Mouse (Mus musculus): ENCODE measurements at regions not wholly inside any gene's neighbourhood (a gene's known extent, or its start where the extent isn't known, plus 50 kb on each side); places are given as distances from the start of the nearest gene placed in this dataset.
A peak's percentile ranks its signal among the peaks of the same experiment; 100 is the strongest.
"Not testable (repeated sequence)": the region's sequence is repeated elsewhere in the genome, so short reads cannot be mapped to it uniquely, and the experiment has no call there.

DNA sequence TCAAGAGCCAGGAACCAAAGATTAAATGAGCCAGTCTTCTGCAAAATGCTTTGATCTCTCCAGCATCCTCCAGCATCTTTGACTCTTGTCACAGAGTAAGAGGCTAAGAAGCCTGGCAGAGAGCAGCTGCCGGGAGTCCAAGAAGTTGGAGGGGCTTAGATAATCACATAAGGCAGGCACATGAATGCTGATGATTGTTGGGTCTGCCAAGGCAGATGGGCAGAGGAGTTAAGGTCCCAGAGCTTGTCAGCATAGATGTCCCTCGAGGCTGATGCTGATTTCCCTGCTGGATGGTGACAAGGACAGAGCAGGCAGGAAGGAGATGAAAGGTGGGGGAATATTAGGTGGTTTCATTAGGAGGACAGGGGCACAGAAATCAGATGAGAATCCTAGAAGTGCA, 183.4 kb downstream of the Diras2 start:
- TF ChIP-seq CTCF (IDR thresholded peaks at IDR 0.05; ENCODE audit: low read depth, low read length) (no peak), POLR2A (IDR thresholded peaks at IDR 0.05; ENCODE audit: borderline replicate concordance, low read depth, low read length) (no peak)
- H3K4me1 ChIP-seq (ENCODE audit: control insufficient read depth, insufficient read depth, low read length): no peaks in the 10 kb centered on the region
- no peak overlapping the region for H3K4me3 ChIP-seq (ENCODE audit: insufficient read depth, low read length)
- H3K27ac ChIP-seq (ENCODE audit: insufficient read depth, low read depth, low read length): no peak overlapping the region

DNA sequence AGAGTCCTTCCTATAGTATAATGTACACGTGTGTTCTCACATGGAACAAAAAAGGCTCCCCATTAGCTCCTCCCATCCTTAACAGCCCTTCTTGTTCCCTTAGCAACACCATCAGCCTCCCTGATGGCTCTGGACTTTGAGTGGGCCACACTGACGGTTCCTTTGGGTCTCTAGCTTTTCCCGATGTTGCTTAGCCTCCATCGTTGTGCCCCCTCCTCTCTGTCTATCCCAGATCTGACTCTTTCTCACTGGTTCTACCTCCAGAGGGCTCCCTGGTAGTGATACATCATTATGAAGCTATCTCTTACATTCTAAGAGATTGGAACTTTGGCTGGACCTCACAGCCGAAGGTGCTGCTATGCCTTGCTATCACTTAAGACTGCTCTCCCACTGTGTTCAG, 181.5 kb downstream of the Diras2 start:
- H3K4me1 ChIP-seq (ENCODE audit: control insufficient read depth, insufficient read depth, low read length): no peaks in the 10 kb centered on the region
- no peak overlapping the region for H3K27ac ChIP-seq (ENCODE audit: insufficient read depth, low read depth, low read length)
- TF ChIP-seq CTCF (IDR thresholded peaks at IDR 0.05; ENCODE audit: low read depth, low read length) (no peak), POLR2A (IDR thresholded peaks at IDR 0.05; ENCODE audit: borderline replicate concordance, low read depth, low read length) (no peak)
- H3K4me3 ChIP-seq (ENCODE audit: insufficient read depth, low read length): no peak overlapping the region

DNA sequence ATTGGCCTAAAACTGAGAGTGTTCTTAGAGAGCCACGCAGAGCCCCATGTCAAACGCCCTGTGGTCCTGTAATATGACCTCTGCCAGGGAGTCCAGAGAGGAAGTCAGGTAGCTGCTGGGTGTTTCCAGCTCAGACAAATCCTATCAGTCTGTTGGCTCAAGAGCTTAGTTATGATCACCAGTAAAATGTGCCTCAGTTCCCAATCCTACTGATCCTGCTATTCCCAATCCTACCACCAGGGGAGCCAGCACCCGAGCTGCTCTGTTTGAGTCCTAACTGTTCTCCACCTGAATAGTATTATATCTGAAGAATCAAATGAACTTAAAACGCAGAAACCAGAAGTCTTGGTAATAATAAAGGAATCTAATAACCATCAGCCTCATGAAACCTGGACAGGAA, 178.5 kb downstream of the Diras2 start:
- Histone ChIP-seq H3K4me3 (ENCODE audit: insufficient read depth, low read length) (no peak overlapping the region), H3K27ac (ENCODE audit: insufficient read depth, low read depth, low read length) (no peak overlapping the region), H3K4me1 (ENCODE audit: control insufficient read depth, insufficient read depth, low read length) (no peaks in the 10 kb centered on the region)
- TF ChIP-seq CTCF (IDR thresholded peaks at IDR 0.05; ENCODE audit: low read depth, low read length) (peak; percentile 64), POLR2A (IDR thresholded peaks at IDR 0.05; ENCODE audit: borderline replicate concordance, low read depth, low read length) (no peak)

DNA sequence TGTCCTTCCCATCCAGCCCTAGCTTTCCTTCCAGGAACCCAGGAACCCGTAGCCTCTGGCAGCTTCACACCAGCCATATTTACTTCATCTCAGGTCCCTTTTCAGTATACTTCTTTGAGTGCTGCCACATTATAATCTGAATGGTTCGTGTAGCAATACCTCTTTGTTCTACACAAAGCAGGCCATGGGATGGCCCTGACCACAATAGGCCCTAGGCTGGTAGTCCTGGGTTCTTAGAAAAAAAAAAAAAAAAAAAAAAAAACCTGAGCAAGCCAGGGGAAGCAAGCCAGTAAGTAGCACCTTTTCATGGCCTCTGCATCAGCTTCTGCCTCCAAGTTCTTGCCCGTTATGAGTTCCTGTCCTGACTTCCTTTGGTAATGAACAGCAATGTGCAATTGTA, 177.6 kb downstream of the Diras2 start:
- Histone ChIP-seq H3K4me1 (ENCODE audit: control insufficient read depth, insufficient read depth, low read length) (no peaks in the 10 kb centered on the region), H3K4me3 (ENCODE audit: insufficient read depth, low read length) (no peak overlapping the region), H3K27ac (ENCODE audit: insufficient read depth, low read depth, low read length) (no peak overlapping the region)
- TF ChIP-seq POLR2A (IDR thresholded peaks at IDR 0.05; ENCODE audit: borderline replicate concordance, low read depth, low read length) (no peak), CTCF (IDR thresholded peaks at IDR 0.05; ENCODE audit: low read depth, low read length) (no peak)

DNA sequence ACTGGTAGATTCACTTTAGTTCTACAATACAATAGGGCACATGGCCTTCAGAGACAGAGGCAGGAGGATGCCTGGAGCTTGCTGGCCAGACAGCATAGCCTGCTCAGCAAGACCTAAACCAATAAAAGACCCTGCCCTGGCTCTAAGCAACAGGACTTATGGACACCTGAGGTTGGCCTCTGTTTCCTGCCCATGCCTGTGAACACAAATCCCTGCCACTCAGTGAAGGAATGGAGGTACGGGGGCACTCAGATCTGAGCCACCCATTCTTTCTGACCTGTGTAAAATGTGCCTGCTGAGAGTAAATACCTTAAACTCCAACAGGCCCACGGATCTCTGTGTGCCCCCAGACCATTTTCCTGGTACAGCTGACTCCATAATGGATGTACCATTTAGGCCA, 177.1 kb downstream of the Diras2 start:
- TF ChIP-seq POLR2A (IDR thresholded peaks at IDR 0.05; ENCODE audit: borderline replicate concordance, low read depth, low read length) (no peak), CTCF (IDR thresholded peaks at IDR 0.05; ENCODE audit: low read depth, low read length) (no peak)
- Histone ChIP-seq H3K4me3 (ENCODE audit: insufficient read depth, low read length) (no peak overlapping the region), H3K4me1 (ENCODE audit: control insufficient read depth, insufficient read depth, low read length) (no peaks in the 10 kb centered on the region), H3K27ac (ENCODE audit: insufficient read depth, low read depth, low read length) (no peak overlapping the region)

DNA sequence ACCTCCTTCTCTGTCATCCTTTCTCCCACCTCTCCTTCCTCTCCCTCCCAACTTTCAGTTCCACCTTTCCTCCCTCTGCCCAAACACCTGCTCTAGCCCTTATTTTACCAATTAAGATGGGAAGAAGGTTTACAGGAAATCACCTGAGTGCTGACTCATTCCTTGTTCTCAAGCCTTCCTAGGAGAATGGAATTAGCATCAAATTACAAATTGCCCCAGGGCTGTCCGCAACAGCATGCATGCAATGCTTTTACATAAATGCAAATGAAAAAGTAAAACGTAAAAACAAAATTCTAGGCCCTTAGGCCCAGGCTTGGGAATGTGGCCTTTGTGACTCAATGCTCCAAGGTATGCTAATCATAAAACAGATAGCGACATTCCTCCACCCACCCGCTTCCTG, 175.2 kb downstream of the Diras2 start:
- H3K27ac ChIP-seq (ENCODE audit: insufficient read depth, low read depth, low read length); H3K4me3 ChIP-seq (ENCODE audit: insufficient read depth, low read length); H3K4me1 ChIP-seq (ENCODE audit: control insufficient read depth, insufficient read depth, low read length): not testable (repeated sequence)

DNA sequence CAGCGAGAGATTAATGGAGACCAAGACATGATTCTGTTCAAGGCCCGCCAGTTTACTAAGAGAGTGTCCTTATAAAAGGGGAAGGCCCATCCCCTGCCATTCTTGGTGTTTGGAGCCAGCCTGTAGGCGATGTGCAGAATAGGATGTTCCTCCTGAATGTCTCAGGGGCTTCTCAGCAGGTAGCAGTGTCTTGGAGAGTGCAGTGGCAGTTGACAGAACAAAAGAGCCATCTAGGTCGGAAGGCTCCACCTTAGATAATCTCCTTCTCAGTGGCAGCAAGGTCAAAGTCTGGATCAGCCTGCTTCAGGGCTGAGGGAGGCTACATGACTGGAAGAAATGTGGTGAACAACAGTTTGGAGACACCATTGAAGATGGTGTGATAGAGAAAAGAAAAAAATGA, 171.7 kb downstream of the Diras2 start:
- not testable (repeated sequence) for H3K4me1 ChIP-seq (ENCODE audit: control insufficient read depth, insufficient read depth, low read length); H3K4me3 ChIP-seq (ENCODE audit: insufficient read depth, low read length); H3K27ac ChIP-seq (ENCODE audit: insufficient read depth, low read depth, low read length)

DNA sequence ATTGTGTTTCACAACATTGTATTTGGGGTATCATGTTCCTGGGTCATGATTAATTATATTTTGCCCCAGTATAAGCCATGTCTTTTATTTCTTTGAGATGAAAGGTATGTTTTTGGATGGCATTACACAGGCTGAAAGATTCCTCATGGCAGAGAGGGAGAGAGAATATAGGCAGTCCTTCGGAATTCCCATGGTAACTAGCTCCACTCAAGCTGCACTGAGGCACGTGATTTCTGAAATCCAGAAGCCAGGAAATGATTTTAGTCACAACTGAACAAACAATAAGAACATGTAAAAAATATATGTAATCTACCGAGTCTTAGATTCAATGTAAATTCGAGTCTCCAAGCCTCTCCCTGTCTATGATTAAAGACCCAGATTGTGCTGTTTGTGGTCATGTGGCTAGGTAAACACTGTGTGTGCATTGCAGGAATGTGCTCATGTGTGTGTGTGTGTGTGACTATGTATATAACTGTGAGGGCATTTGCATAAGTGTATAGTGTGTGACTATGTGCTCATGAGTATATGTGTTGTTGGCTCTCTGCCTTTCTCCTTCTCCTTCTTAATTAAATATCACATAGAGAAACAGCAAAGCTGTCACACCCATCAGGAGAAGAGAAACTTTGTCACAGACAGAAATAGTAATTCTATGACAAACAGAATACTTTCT, 169.8 kb downstream of the Diras2 start:
- Histone ChIP-seq H3K4me1 (ENCODE audit: control insufficient read depth, insufficient read depth, low read length) (no peaks in the 10 kb centered on the region), H3K4me3 (ENCODE audit: insufficient read depth, low read length) (no peak overlapping the region), H3K27ac (ENCODE audit: insufficient read depth, low read depth, low read length) (no peak overlapping the region)
- TF ChIP-seq CTCF (IDR thresholded peaks at IDR 0.05; ENCODE audit: low read depth, low read length): no peak
- TF ChIP-seq POLR2A (IDR thresholded peaks at IDR 0.05; ENCODE audit: borderline replicate concordance, low read depth, low read length): no peak

DNA sequence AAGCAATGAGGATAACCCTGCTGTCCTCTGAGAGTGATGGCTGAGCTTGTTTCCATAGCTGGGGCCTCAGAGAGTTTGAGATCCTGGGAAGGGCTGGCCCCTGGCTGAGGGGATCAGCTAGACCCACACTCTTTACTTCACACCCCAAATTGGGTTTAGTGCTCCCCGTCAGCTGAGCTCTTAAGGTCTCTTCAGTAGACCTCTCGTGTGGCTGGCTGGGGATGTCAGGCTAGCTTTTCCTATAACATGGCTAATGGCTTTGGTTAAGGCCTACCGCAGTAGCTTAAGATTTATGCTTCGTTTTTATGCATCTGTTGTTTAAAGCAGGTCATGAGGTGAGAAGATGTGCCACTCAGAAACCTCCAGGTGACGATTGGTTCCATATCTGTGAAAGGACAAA, 168.8 kb downstream of the Diras2 start:
- Histone ChIP-seq H3K4me3 (ENCODE audit: insufficient read depth, low read length) (no peak overlapping the region), H3K4me1 (ENCODE audit: control insufficient read depth, insufficient read depth, low read length) (no peaks in the 10 kb centered on the region), H3K27ac (ENCODE audit: insufficient read depth, low read depth, low read length) (no peak overlapping the region)
- TF ChIP-seq CTCF (IDR thresholded peaks at IDR 0.05; ENCODE audit: low read depth, low read length) (no peak), POLR2A (IDR thresholded peaks at IDR 0.05; ENCODE audit: borderline replicate concordance, low read depth, low read length) (no peak)

DNA sequence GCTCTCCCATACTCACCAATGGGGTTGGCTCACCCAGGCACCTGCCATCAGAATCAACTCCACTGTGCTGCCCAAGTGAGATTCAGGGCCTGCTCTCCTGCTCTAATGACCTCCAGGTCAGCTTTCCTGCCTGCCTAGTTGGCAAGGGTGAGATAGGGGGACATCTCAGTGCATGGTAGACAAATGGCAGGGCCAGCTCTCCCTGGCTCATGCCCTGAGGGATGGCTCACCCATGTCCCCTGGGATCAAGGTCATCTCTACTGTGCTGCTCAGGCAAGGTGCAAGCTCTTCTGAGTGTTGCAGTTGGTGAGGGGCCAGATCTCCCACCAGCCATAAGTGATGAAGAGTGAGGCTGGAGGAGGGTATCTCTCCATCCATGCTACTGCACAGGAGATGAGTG, 161.2 kb downstream of the Diras2 start:
- Histone ChIP-seq H3K4me1 (ENCODE audit: control insufficient read depth, insufficient read depth, low read length) (no peaks in the 10 kb centered on the region), H3K27ac (ENCODE audit: insufficient read depth, low read depth, low read length) (no peak overlapping the region), H3K4me3 (ENCODE audit: insufficient read depth, low read length) (no peak overlapping the region)
- TF ChIP-seq CTCF (IDR thresholded peaks at IDR 0.05; ENCODE audit: low read depth, low read length): no peak
- no peak for TF ChIP-seq POLR2A (IDR thresholded peaks at IDR 0.05; ENCODE audit: borderline replicate concordance, low read depth, low read length)

DNA sequence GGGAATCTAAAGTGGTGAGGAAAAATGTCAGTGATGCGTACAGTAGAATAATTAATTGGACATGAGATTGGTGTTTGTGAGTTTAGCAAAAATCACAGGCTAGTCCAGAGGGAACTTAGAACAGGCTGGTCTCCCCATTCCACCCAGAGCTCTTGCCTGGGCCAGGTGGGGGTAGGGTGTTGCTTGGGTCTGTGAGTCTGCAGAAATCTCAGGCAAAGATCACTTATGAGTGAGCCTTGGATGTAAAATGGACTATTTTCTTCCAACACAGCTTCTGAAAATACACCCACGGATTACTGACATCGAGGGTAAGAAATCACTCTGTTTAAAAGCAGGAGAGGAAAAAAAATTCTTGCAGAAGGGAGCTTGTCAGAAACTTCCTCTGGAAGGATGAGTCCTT, 159.1 kb downstream of the Diras2 start:
- Histone ChIP-seq H3K27ac (ENCODE audit: insufficient read depth, low read depth, low read length) (no peak overlapping the region), H3K4me3 (ENCODE audit: insufficient read depth, low read length) (no peak overlapping the region), H3K4me1 (ENCODE audit: control insufficient read depth, insufficient read depth, low read length) (no peaks in the 10 kb centered on the region)
- TF ChIP-seq POLR2A (IDR thresholded peaks at IDR 0.05; ENCODE audit: borderline replicate concordance, low read depth, low read length) (no peak), CTCF (IDR thresholded peaks at IDR 0.05; ENCODE audit: low read depth, low read length) (no peak)
